Mouse (Mus musculus): ENCODE data around the gene Tspan32. TPM values are rescaled to one million over a fixed set of nuclear protein-coding genes. Genes with fewer than 3 reads are reported as not detected.

The Tspan32 gene
- polyA plus RNA-seq, 1 experiment from 2014 or later: 4.4 TPM

DNA sequence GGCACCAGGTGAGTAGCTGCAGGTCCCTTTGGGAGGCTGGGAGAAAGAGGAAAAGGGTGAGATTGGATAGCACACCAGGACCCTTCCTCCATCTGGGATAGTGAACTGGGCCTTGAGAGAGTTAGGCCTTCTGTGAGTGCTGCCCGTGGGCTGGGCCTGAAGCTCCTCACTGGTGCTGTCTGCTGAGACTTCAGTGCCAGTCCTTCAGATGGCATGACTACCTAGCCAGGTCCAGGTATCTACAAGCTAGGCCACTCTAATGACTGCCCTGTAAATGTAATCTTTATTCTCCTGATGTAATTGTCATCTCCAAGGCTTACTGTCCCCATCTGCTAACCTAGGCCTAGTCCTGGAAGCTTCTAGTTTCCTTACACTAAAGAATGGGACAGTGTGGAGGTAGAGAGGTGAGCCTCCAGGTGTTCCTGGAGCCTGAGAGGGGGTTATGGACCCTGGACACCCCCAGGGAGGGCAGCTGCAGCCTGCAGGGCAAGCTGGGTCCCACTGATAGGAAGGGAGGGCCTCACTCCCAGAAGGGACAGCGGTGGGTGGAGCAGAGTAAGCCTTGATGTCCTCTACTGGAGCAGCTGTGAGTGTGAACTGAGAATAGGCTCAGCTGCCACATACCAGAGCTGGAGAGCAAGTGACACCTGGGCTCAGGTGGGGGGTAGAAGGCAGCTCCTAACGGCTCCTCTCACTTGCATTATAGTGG, 9.1 kb upstream of the Tspan32 start:
- no peak overlapping the region for H3K4me3 ChIP-seq
- no peaks in the 10 kb centered on the region for H3K4me1 ChIP-seq
- DNase-seq (ENCODE audit: low spot score): no peak
- no peaks in the 10 kb centered on the region for H3K9me3 ChIP-seq
- WGBS: 76% methylated on average over 3 of the region's 3 CpGs
- H3K27me3 ChIP-seq (replicated peaks; ENCODE audit: low read depth, poor library complexity, severe bottlenecking): no peaks in the 10 kb centered on the region
- no peaks in the 10 kb centered on the region for H3K36me3 ChIP-seq (replicated peaks)
- no peak overlapping the region for H3K27ac ChIP-seq (replicated peaks)

DNA sequence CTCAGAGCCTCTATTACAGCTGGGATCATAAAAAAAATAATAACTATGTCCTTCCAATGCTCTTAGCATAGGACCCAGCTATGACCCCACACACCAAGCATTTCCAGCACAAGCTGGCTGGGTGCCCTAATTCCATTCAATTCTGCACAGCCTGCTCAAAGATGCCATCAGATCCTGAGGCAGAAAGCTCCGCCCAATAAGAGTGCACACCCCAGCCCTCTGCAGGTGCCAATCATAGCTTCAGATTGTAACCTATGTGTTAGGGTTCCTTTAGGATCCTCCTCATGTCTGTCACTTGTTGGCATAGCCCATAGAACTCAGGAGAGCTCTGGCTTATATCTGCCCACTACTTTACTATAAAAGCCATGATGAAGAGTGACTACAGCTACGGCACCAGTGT, 7.8 kb upstream of the Tspan32 start:
- Histone ChIP-seq H3K4me1 (no peaks in the 10 kb centered on the region), H3K9me3 (no peaks in the 10 kb centered on the region), H3K27ac (replicated peaks) (no peak overlapping the region), H3K4me3 (no peak overlapping the region), H3K36me3 (replicated peaks) (no peaks in the 10 kb centered on the region), H3K27me3 (replicated peaks; ENCODE audit: low read depth, poor library complexity, severe bottlenecking) (no peaks in the 10 kb centered on the region)
- no peak for DNase-seq (ENCODE audit: low spot score)
- WGBS: 84% methylated on average over 2 of the region's 2 CpGs

DNA sequence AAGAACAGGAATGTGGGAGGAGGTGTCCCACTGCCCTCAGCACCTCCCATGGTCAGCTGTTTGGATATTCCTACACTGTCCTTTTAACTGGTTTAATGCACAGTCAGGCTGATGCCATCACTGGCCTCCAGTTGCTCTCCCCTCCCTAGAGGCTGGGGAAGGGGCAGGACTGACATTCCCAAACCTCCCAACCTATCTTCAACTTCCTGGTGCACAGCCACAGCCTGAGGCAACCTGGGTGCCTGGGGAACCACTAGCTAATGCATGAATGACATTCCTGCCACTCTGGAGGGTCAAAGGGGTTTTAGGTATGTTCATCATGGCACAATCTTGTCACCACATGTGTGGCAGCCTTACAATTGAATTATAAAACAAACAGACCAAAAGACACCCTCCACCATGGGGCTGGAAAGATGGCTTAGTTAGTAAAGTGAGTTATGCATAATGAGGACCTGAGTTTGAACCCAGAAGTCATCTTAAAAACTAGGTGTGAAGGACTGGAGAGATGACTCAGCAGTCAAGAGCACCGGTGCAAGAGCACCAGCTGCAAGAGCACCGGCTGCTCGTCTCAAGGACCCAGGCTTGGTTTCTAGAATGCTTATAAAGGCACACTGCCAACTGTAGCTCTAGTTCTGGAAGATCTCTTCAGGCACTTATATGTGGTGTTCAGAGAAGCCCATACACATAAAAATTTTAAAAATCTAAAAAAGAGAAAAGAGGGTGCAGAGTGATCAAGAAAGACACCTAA, 7.3 kb upstream of the Tspan32 start:
- H3K27ac ChIP-seq (replicated peaks): no peak overlapping the region
- WGBS: 79% methylated on average over 3 of the region's 3 CpGs
- DNase-seq (ENCODE audit: low spot score): no peak
- no peaks in the 10 kb centered on the region for H3K4me1 ChIP-seq
- no peaks in the 10 kb centered on the region for H3K36me3 ChIP-seq (replicated peaks)
- H3K9me3 ChIP-seq: no peaks in the 10 kb centered on the region
- no peak overlapping the region for H3K4me3 ChIP-seq
- no peaks in the 10 kb centered on the region for H3K27me3 ChIP-seq (replicated peaks; ENCODE audit: low read depth, poor library complexity, severe bottlenecking)

DNA sequence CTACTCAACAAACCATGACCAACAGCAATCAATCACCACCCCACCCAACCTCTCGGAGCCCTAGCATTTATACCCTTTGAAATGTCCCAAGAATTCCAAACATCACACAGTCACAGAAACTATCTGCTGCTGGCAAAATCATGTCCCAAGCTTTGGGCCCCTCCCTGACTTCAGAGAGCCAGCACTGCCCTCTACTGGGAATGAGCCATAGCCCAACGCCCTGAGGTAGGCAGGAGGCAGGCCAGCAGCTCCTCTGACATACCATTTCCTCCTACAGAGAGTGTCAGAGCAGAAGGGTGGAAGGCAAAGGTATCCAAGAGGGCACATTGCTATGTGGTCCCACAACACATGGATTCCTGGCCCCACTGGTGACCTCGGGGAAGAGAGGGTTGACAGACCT, 2.2 kb upstream of the Tspan32 start:
- no peak for DNase-seq (ENCODE audit: low spot score)
- H3K4me3 ChIP-seq: no peak overlapping the region
- WGBS: 35% methylated on average over 3 of the region's 3 CpGs

DNA sequence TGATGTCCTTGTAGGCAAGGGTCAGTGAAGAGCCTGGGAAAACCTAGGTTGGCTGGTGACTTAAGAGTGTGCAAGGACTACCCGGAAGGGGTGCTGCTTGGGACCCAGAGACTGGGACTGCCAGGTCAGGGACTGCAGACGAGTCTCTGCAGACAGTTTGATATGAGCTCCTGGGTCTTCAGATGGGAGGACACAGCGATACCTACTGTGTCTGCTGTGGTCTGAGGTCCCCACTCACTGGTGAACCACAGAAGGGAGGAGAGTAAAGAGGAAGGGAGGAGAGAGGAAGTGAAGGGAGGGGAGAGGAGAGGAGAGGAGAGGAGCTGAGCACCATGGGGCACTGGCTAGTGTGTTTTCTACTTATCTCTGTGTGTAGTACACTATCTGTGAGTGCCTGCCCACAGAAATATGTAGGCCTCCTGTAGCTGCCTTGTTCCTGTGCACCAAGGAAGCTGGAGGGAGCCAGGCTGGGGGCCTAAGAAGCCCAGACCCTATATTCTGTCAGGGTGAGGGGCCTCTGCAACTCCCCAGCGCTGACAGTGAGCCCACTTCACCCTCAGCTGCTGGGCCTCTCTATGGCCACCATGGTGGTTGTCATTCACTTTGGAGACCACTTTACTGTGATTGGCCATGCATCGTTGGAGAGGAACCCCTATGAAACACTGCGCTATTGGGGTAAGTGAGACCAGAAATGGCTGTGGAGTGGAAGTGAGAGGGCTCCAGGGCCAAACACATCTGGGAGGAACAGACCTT, 674 bp downstream of the Tspan32 start:
- 85% methylated on average over 6 of the region's 6 CpGs for WGBS
- no peak for DNase-seq (ENCODE audit: low spot score)
- 0 out of 2 replicates have a peak overlapping the region, but pooled peaks have one; percentile 30 for H3K4me3 ChIP-seq
- H3K9me3 ChIP-seq: no peaks in the 10 kb centered on the region
- no peaks in the 10 kb centered on the region for H3K36me3 ChIP-seq (replicated peaks)
- H3K4me1 ChIP-seq: peaks cover 43% of the 10 kb centered on the region
- no peaks in the 10 kb centered on the region for H3K27me3 ChIP-seq (replicated peaks; ENCODE audit: low read depth, poor library complexity, severe bottlenecking)
- H3K27ac ChIP-seq (replicated peaks): peak overlapping the region; percentile 75

More for the DNA sequence above, 2.2 kb upstream of the Tspan32 start:
- Histone ChIP-seq H3K9me3 (no peaks in the 10 kb centered on the region), H3K27me3 (replicated peaks; ENCODE audit: low read depth, poor library complexity, severe bottlenecking) (no peaks in the 10 kb centered on the region), H3K4me1 (peaks cover 20% of the 10 kb centered on the region), H3K36me3 (replicated peaks) (no peaks in the 10 kb centered on the region), H3K27ac (replicated peaks) (no peak overlapping the region)

DNA sequence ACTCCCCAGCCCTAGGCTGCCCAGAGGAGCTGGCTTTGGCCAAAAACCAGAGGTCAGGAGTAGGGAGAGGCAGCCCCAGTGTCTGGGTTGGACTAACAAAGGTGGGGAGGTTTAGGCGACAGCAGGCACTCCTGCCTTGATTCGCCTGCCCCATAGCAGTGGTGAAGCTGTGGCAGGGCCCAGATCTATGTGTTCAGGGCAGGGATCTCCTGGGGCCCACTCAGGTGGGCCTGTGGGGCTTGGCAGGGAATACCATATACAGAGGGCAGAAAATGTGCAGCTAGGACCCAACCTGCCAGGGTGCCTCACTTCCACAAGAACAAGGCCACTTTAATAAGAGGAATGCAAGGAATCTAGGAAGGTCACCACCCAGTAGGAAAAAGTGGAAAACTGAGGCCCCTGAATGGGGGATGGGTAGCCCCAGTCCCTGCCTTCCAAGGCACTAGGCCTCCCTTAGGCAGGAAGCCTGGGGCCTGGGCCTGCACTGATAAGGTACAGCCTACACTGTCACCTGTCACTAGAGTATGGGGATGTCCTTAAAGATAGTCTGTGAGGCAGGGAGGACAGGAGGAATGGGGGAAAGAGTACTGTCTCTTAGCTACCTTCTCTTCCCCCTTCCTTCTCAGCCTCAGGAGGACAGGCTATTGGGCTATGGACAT, 1.4 kb downstream of the Tspan32 start:
- H3K4me3 ChIP-seq: peak overlapping the region; percentile 30; the same call in 1 of the 2 replicates
- no peaks in the 10 kb centered on the region for H3K9me3 ChIP-seq
- 79% methylated on average over 2 of the region's 2 CpGs for WGBS
- peak overlapping the region; percentile 86 for H3K27ac ChIP-seq (replicated peaks)
- peaks cover 43% of the 10 kb centered on the region for H3K4me1 ChIP-seq
- no peaks in the 10 kb centered on the region for H3K36me3 ChIP-seq (replicated peaks)
- no peak for DNase-seq (ENCODE audit: low spot score)
- no peaks in the 10 kb centered on the region for H3K27me3 ChIP-seq (replicated peaks; ENCODE audit: low read depth, poor library complexity, severe bottlenecking)

DNA sequence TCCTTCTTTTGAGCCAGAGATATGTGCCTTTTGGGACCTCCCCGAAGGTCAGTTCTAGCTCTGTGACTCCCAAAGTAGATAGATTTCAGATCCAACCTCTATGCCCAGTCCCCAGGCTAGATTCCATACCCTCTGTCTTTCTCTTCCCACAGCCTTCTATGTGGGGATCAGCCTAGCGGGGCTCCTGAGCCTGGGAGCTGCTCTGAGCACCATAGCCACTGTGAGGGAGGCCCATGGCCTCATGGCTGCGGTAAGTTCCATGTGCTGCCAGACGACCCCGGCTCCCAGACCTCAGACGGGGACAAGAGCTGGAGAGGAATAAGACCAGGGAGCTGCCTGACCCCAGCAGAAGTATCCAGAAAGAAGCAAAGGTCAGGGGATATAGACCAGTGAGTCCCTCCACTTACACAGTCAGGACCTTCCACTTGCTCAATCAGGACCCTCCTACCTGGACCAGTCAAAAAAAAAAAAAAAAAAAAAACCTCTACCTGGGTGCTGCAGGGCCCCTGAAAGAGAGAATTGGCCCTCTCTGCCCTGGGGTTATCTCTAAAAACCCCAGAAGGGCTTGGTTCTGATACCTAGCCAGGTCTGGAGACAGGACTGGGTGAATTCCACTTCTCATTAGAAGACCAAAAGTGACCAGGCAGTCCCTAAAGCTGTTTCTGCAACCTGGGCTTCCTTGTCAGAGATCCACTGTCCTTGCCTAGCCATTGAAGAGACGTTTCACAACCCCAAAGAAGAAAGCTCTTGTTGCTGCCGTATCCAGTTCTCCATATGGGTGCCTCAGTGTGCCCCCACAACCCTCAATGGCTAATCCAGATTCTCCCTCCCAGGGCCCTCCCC, 2.1 kb downstream of the Tspan32 start:
- H3K27me3 ChIP-seq (replicated peaks; ENCODE audit: low read depth, poor library complexity, severe bottlenecking): no peaks in the 10 kb centered on the region
- H3K27ac ChIP-seq (replicated peaks): peak overlapping the region; percentile 86
- H3K4me3 ChIP-seq: peak overlapping the region; percentile 26; the same call in 1 of the 2 replicates
- H3K9me3 ChIP-seq: no peaks in the 10 kb centered on the region
- no peak for DNase-seq (ENCODE audit: low spot score)
- WGBS: 90% methylated on average over 8 of the region's 8 CpGs
- peaks cover 43% of the 10 kb centered on the region for H3K4me1 ChIP-seq
- no peaks in the 10 kb centered on the region for H3K36me3 ChIP-seq (replicated peaks)

DNA sequence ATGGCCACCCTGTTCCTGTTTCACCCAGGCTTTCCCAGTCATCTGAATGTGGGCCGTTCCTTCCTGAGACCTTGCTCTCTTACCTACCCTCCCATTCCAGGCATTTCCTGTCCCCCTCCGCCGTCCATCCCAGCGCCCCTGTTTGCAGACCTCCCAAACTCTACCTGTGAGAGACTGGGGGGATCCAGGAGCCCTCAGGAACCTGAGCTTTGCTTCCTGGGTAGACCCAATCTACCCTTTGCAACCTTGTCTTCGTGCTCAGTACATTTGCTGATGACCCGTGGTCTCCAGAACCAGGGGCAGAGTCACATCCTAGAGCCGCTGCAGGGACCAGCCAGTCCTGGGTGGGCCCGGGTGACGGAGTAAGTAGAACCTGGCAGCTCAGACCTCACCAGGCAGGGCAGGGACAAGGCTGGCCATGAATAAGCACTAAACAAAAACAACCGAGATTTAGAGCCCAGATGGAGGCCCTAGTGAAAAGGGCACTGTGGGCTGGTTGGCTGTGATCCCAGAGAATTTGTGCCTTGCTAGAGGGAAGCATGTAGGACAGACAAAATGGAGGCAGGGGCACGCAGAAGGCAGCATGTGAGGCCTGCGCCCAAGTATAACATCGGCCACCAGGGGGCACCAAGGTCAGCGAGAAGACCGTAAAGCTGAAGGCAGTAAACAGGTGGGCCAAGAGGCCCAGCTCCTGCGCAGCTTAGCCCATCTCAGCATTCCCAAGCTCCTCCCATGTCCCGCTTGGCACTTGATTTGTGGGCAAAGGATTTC, 2.9 kb downstream of the Tspan32 start:
- Histone ChIP-seq H3K4me1 (peaks cover 43% of the 10 kb centered on the region), H3K27ac (replicated peaks) (peak overlapping the region; percentile 86), H3K9me3 (no peaks in the 10 kb centered on the region), H3K36me3 (replicated peaks) (no peaks in the 10 kb centered on the region), H3K27me3 (replicated peaks; ENCODE audit: low read depth, poor library complexity, severe bottlenecking) (no peaks in the 10 kb centered on the region), H3K4me3 (peak overlapping the region; percentile 16)
- 39% methylated on average over 17 of the region's 17 CpGs for WGBS
- peak; percentile 93 for DNase-seq (ENCODE audit: low spot score)

DNA sequence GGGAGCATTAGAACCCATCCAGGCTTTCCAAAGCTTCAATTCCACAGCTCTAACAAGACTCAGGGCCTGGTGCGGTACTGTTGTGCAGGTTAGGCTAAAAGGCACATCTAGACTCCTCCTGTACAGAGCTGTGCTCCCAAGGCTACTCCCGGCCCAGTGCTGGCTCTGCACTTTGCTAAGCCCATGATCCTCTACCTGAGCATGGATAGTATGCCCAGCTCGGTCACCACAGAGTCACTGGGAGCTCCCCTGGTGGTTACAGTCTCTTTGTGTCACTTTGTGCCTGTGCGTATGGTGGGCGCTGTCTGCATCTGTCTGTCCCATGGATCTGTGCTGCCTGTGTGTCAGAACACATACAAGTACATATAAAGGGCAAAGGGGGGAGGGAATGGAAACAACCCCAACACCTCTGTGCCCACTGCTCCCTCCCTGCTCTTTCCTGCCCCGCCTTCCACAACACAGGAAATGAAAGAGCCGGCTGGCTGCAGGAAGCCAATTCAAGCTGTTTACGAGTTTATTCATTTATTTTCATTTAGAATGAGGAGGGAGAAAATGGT, 3.6 kb downstream of the Tspan32 start:
- no peaks in the 10 kb centered on the region for H3K27me3 ChIP-seq (replicated peaks; ENCODE audit: low read depth, poor library complexity, severe bottlenecking)
- peak overlapping the region; percentile 16 for H3K4me3 ChIP-seq
- H3K36me3 ChIP-seq (replicated peaks): no peaks in the 10 kb centered on the region
- peak; percentile 40 for DNase-seq (ENCODE audit: low spot score)
- peaks cover 43% of the 10 kb centered on the region for H3K4me1 ChIP-seq
- no peaks in the 10 kb centered on the region for H3K9me3 ChIP-seq
- H3K27ac ChIP-seq (replicated peaks): peak overlapping the region; percentile 86
- whole genome bisulfite sequencing: 55% methylated on average over 8 of the region's 8 CpGs

DNA sequence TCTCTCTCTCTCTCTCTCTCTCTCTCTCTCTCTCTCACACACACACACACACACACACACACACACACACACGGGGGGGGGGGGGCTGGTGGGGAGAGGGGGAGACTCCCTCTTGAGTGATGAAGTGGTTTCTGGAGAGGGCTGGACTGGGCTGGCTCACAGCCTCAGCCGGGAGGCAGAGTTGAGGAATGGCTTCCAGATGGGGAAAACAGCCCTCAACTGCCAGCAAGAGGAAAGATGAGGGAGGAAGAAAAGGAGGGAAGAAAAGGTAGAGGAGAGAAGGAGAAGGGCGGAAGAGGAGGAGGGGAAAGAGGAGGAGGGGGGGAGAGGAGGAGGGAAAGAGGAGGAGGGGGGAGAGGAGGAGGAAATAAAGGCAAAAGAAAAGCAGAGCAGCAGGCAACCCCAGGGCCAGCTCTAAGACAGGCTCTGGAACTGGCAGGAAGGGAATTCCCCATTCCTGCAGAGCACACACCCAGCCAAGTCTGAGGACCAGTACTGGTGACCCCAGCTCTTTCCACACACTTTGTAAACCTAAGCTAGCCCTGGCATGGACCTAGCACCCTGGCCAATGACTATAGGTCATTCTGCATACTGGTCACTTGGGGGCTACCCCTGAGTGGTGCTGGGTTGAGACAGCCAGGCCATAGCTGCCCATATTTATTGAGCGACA, 4.3 kb downstream of the Tspan32 start:
- Histone ChIP-seq H3K27me3 (replicated peaks; ENCODE audit: low read depth, poor library complexity, severe bottlenecking) (no peaks in the 10 kb centered on the region), H3K9me3 (no peaks in the 10 kb centered on the region), H3K27ac (replicated peaks) (peak overlapping the region; percentile 86), H3K4me1 (peaks cover 43% of the 10 kb centered on the region), H3K36me3 (replicated peaks) (no peaks in the 10 kb centered on the region), H3K4me3 (0 out of 2 replicates have a peak overlapping the region, but pooled peaks have one; percentile 0)
- 42% methylated on average over 3 of the region's 4 CpGs for WGBS
- peak; percentile 71 for DNase-seq (ENCODE audit: low spot score)
